Mouse (Mus musculus) heart, embryonic 14.5 days (tissue): ENCODE measurements at regions not wholly inside any gene's neighbourhood (a gene's known extent, or its start where the extent isn't known, plus 50 kb on each side); places are given as distances from the start of the nearest gene placed in this dataset.

Source experiments
- ATAC-seq: fragments of 200-750 bp; cut with Nextera tagmentation; 2 replicates; pipeline ENCODE4 v1.8.0; 2017; ENCODE audit warnings: low read depth, moderate TSS enrichment; ENCODE audit not compliant: insufficient number of reproducible peaks, insufficient read depth, low FRiP score
- H3K27ac ChIP-seq, 2 experiments: fragments of 200-500 bp in 1 of 2; fragments of 300-500 bp in 1 of 2; sonication (generic) in 1 of 2; replicated peaks in 1 of 2; 2 replicates each; pipeline ENCODE4 v1.5.1; 2012 to 2014; ENCODE audit warnings: low read depth in 2 of 2, low read length in 2 of 2, control low read depth in 1 of 2, mild to moderate bottlenecking in 1 of 2, mixed read lengths in 1 of 2; ENCODE audit not compliant: control insufficient read depth in 1 of 2, insufficient read depth in 1 of 2
- H3K27me3 ChIP-seq: fragments of 300-500 bp; sonication (generic); 2 replicates; pipeline ENCODE4 v1.6.1; 2014; ENCODE audit warnings: mild to moderate bottlenecking, low read length, control low read depth; ENCODE audit not compliant: control insufficient read depth, insufficient read depth
- H3K36me3 ChIP-seq: fragments of 300-500 bp; sonication (generic); 2 replicates; pipeline ENCODE4 v1.6.1; 2014; ENCODE audit warnings: mild to moderate bottlenecking, control low read depth, low read length, mixed read lengths; ENCODE audit not compliant: control insufficient read depth, insufficient read depth
- H3K4me1 ChIP-seq, 2 experiments: fragments of 200-500 bp in 1 of 2; fragments of 300-500 bp in 1 of 2; sonication (generic) in 1 of 2; 2 replicates each; pipeline ENCODE4 v1.6.1; 2012 to 2014; ENCODE audit warnings: low read length in 2 of 2, control low read depth in 1 of 2, mixed read lengths in 1 of 2; ENCODE audit not compliant: control insufficient read depth in 2 of 2, insufficient read depth in 2 of 2
- H3K4me2 ChIP-seq: fragments of 300-500 bp; sonication (generic); 2 replicates; pipeline ENCODE4 v1.6.1; 2014; ENCODE audit warnings: mild to moderate bottlenecking, low read length
- H3K4me3 ChIP-seq, 2 experiments: fragments of 200-500 bp in 1 of 2; fragments of 300-500 bp in 1 of 2; sonication (generic) in 1 of 2; 2 replicates each; pipeline ENCODE4 v1.5.1; 2012 to 2014; ENCODE audit warnings: low read length in 2 of 2, mild to moderate bottlenecking in 2 of 2, control low read depth in 1 of 2, low read depth in 1 of 2, moderate library complexity in 1 of 2; ENCODE audit not compliant: control insufficient read depth in 1 of 2, insufficient read depth in 1 of 2
- H3K9ac ChIP-seq: fragments of 300-500 bp; sonication (generic); 2 replicates; pipeline ENCODE4 v1.6.1; 2014; ENCODE audit warnings: mild to moderate bottlenecking, low read length
- H3K9me3 ChIP-seq: fragments of 300-500 bp; sonication (generic); 2 replicates; pipeline ENCODE4 v1.6.1; 2016; ENCODE audit warnings: low read length, control low read depth; ENCODE audit not compliant: control insufficient read depth
- WGBS: fragments of 180-500 bp; shearing (Covaris S2); extraction: QIAGEN DNeasy Blood & Tissue Kit; methylation state at CpG from one replicate; pipeline ENCODE4 v1.1.7; 2014; 5-methylcytosine and 5-hydroxymethylcytosine counted together

GRCm38 (mm10) chr4:83987846-83988245, 462.5 kb downstream of the Ccdc171 start:
- H3K4me2 ChIP-seq, result no peak overlapping the region
- H3K9ac ChIP-seq, result no peak overlapping the region; the same call in 1 of the 2 replicates
- no peak overlapping the region for H3K4me3 ChIP-seq
- no peak for ATAC-seq
- WGBS, result 61% methylated on average over 11 of the region's 12 CpGs
- peaks cover 11 to 15% of the 10 kb centered on the region in 2 experiments; a peak in 3 of 4 replicates for H3K4me1 ChIP-seq
- no peaks in the 10 kb centered on the region for H3K27me3 ChIP-seq
- H3K27ac ChIP-seq, result no peak overlapping the region
- H3K9me3 ChIP-seq, result no peaks in the 10 kb centered on the region
- no peaks in the 10 kb centered on the region for H3K36me3 ChIP-seq

- Histone ChIP-seq H3K9me3 (no peaks in the 10 kb centered on the region), H3K9ac (no peak overlapping the region), H3K4me2 (peak overlapping the region; percentile 18; the same call in 1 of the 2 replicates), H3K27ac (0 out of 4 replicates have a peak overlapping the region, but pooled peaks of 1 of the 2 experiments have one; percentile 14), H3K27me3 (no peaks in the 10 kb centered on the region), H3K36me3 (no peaks in the 10 kb centered on the region), H3K4me1 (peaks cover 11 to 15% of the 10 kb centered on the region in 2 experiments; a peak in 3 of 4 replicates), H3K4me3 (no peak overlapping the region)
- no peak for ATAC-seq
- WGBS, result 38% methylated on average over 5 of the region's 5 CpGs
Measured at GRCm38 (mm10) chr4:83988314-83988713, 463.0 kb downstream of the Ccdc171 start.

GRCm38 (mm10) chr4:83990126-83990989, 465.0 kb downstream of the Ccdc171 start:
- peak overlapping the region in 1 of 2 experiments; percentile 49; a peak in 2 of 4 replicates for H3K27ac ChIP-seq
- no peak for ATAC-seq
- no peak overlapping the region for H3K9ac ChIP-seq
- no peaks in the 10 kb centered on the region for H3K36me3 ChIP-seq
- H3K27me3 ChIP-seq, result no peaks in the 10 kb centered on the region
- H3K4me3 ChIP-seq, result no peak overlapping the region
- H3K9me3 ChIP-seq, result no peaks in the 10 kb centered on the region
- peaks cover 11 to 15% of the 10 kb centered on the region in 2 experiments; a peak in 3 of 4 replicates for H3K4me1 ChIP-seq
- H3K4me2 ChIP-seq, result no peak overlapping the region
- WGBS, result 68% methylated on average over 13 of the region's 13 CpGs

GRCm38 (mm10) chr4:83991195-83991594, 465.9 kb downstream of the Ccdc171 start:
- Histone ChIP-seq H3K9ac (no peak overlapping the region), H3K4me2 (no peak overlapping the region), H3K4me3 (no peak overlapping the region), H3K4me1 (peaks cover 11 to 15% of the 10 kb centered on the region in 2 experiments; a peak in 3 of 4 replicates), H3K36me3 (no peaks in the 10 kb centered on the region), H3K9me3 (no peaks in the 10 kb centered on the region), H3K27ac (no peak overlapping the region), H3K27me3 (no peaks in the 10 kb centered on the region)
- WGBS, result 23% methylated on average over 4 of the region's 4 CpGs
- no peak for ATAC-seq

GRCm38 (mm10) chr4:83997079-83997478, 471.7 kb downstream of the Ccdc171 start:
- Histone ChIP-seq H3K9ac (no peak overlapping the region), H3K4me3 (no peak overlapping the region), H3K27ac (no peak overlapping the region), H3K4me1 (peaks cover 5 to 6% of the 10 kb centered on the region in 2 experiments; a peak in 3 of 4 replicates), H3K27me3 (no peaks in the 10 kb centered on the region), H3K36me3 (no peaks in the 10 kb centered on the region), H3K9me3 (no peaks in the 10 kb centered on the region), H3K4me2 (no peak overlapping the region)
- no peak for ATAC-seq
- WGBS, result 44% methylated on average over 4 of the region's 4 CpGs

- no peak overlapping the region for H3K27ac ChIP-seq
- no peaks in the 10 kb centered on the region for H3K36me3 ChIP-seq
- no peak for ATAC-seq
- WGBS, result 87% methylated on average over 7 of the region's 7 CpGs
- H3K9me3 ChIP-seq, result no peaks in the 10 kb centered on the region
- no peak overlapping the region for H3K4me3 ChIP-seq
- H3K4me1 ChIP-seq, result peaks cover 5 to 6% of the 10 kb centered on the region in 2 experiments; a peak in 3 of 4 replicates
- H3K4me2 ChIP-seq, result no peak overlapping the region
- no peaks in the 10 kb centered on the region for H3K27me3 ChIP-seq
- H3K9ac ChIP-seq, result no peak overlapping the region
Measured at GRCm38 (mm10) chr4:84001645-84002044, 476.3 kb downstream of the Ccdc171 start.

GRCm38 (mm10) chr4:84004055-84004778, 478.9 kb downstream of the Ccdc171 start:
- ATAC-seq, result no peak
- Histone ChIP-seq H3K4me3 (no peak overlapping the region), H3K4me1 (peaks cover 5 to 6% of the 10 kb centered on the region in 2 experiments; a peak in 3 of 4 replicates), H3K36me3 (no peaks in the 10 kb centered on the region), H3K4me2 (no peak overlapping the region), H3K9ac (no peak overlapping the region), H3K27ac (no peak overlapping the region), H3K9me3 (no peaks in the 10 kb centered on the region), H3K27me3 (no peaks in the 10 kb centered on the region)
- WGBS, result 70% methylated on average over 7 of the region's 7 CpGs
